Mouse (Mus musculus) cerebellum, postnatal 4 days (tissue): ENCODE results near the gene Katnbl1.
"Not testable (repeated sequence)": the region's sequence is repeated elsewhere in the genome, so short reads cannot be mapped to it uniquely, and the experiment has no call there.

Source experiments
- DNase-seq, 2 experiments: peaks; one replicate each; pipeline ENCODE4 v3.0.0; 2022; ENCODE audit warnings: low spot score in 2 of 2, mixed read lengths in 1 of 2

The Katnbl1 gene

GRCm38 (mm10) chr2:112392689-112393088 lies 13.7 kb downstream of the Katnbl1 start:
- DNase-seq = no peak

DNA sequence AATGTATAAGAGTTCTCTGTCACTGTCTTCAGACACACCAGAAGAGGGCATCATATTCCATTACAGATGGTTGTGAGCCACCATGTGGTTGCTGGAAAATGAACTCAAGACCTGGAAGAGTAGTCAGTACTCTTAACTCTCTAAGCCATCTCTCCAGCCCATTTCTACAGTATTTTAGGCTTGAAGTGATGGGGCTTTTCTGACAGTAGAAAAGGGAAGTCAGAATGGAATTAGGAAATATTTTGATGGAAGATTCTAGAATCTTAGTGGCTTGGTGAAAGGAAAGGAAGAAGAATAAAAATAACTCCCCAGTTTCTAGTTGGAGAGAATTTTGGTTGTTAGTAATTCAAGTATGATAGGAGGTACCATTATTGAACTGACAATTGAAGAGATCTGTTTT lies 14.9 kb downstream of the Katnbl1 start:
- DNase-seq = no peak

DNA sequence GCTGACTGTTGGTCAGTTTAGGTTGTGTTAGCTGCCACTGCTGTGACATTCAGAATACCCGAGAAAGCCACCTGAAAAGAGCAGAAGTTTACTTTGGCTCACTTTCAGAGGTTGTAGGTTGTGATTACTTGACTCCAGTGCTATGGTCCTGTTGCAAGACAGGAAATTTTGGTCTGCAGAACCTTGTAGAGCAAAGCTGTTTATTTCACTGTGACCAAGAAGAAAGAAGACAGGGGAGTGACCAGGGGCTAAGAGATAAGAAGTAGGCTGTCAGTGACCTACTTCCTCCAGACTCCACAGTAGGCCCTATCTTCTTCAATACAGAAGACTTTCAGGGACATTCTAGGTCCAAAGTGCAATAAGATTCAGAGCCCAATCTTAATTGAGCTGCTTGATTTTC lies 17.6 kb downstream of the Katnbl1 start:
- no peak for DNase-seq

- no peak for DNase-seq
Measured at GRCm38 (mm10) chr2:112407030-112407429, 28.0 kb downstream of the Katnbl1 start.

- DNase-seq = no peak
Measured at GRCm38 (mm10) chr2:112425308-112425707, 46.3 kb downstream of the Katnbl1 start.

GRCm38 (mm10) chr2:112428534-112428933 lies 49.5 kb downstream of the Katnbl1 start:
- DNase-seq = not testable (repeated sequence)

DNA sequence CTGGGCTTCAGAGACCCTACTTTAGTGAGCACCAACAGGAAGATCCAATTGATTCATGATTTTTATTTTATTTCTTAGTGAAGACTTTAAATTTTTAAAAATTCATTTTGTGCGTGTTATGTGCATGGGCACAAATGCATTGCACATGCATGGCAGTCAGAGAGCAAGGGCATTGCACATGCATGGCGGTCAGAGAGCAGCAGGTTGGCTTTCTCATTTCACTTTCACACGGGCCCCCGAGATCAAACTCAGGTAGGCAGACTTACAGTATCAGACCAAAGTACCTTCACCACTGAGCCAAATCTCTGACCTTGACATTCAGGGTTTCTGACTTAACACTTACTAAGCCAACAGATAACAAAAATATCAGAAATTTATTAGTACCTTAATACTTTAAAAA lies 50.7 kb downstream of the Katnbl1 start:
- no peak for DNase-seq

- no peak for DNase-seq
Measured at GRCm38 (mm10) chr2:112430403-112430802, 51.4 kb downstream of the Katnbl1 start.

GRCm38 (mm10) chr2:112432523-112432922 lies 53.5 kb downstream of the Katnbl1 start:
- DNase-seq = no peak

- no peak for DNase-seq
Measured at GRCm38 (mm10) chr2:112433359-112433758, 54.3 kb downstream of the Katnbl1 start.

GRCm38 (mm10) chr2:112436292-112436691 lies 57.3 kb downstream of the Katnbl1 start:
- no peak for DNase-seq

DNA sequence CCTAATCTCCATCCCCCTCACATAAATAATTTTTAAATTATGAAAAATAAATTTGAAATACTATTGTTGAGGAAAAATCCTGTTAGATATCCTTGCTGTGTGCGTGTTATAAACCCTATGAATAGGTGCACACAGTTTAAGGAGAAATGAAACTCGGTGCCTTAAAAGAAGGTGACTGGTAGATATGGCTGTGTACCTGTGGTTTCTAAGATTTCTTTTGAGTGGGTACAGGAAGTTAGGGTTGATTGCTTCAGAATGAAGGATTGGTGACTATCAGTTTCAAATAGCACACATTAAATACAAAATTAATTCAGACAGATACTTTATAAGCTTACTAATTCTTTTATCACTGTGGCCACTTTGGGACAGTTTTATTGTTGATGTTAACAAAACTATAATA lies 58.6 kb downstream of the Katnbl1 start:
- no peak for DNase-seq

- DNase-seq = no peak
Measured at GRCm38 (mm10) chr2:112443491-112443890, 64.5 kb downstream of the Katnbl1 start.

DNA sequence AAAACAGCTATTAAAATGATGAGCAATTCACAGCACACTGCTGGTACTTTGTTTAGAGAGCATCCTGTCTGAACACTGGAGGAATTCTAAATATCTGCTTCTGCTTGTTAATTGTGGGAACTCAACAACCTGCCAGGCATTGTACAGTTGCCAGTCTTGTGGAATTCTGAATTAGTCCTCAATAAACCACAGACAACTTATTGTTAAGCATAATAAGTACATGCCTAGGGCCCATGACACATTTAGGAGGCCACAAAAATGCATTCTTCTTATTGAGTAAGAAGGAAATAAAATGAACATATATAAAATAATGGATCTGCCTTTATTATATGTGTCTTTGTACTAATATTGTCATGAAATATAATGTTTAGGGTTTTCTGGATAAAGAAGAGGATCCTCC lies 66.5 kb downstream of the Katnbl1 start:
- no peak for DNase-seq

DNA sequence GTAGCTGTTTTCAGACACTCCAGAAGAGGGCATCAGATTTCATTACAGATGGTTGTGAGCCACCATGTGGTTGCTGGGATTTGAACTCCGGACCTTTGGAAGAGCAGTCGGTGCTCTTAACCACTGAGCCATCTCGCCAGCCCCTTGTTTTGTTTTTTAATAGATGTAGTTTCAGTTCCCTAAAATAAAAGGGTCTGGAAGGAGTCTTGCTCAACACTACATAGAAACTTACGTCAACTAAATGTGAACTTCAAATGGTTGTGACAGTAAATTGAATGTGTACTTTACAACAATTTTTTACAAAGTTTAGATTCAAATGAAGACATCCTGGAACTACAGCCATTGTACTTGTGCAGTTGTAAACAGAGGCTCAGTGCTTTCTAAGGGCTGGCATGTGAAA lies 69.0 kb downstream of the Katnbl1 start:
- DNase-seq = not testable (repeated sequence)

DNA sequence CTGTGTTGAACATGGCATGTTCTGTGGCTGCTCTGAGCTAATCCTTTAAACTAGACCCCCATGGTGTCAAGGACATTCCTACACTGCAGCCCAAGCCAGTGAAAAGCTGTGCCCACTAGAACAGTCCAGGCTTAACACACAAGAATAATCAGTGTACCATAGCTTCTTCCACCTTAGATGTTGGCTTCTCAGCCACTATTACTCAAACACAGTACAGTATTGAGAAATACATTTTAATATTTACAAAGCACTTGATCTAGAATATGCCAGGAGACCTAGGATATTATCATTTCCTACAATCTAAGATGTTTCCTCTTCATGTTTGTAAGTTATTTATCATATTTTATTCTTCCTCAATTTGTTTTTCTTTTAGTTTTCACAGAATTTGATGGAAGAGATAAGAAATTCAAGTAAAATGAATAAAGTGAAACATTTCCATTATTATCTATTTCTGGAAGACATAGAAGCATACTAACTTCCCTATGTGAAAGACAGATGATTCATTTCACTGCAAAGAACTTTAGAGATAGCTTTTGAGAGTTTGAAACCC lies 69.6 kb downstream of the Katnbl1 start:
- DNase-seq = no peak

DNA sequence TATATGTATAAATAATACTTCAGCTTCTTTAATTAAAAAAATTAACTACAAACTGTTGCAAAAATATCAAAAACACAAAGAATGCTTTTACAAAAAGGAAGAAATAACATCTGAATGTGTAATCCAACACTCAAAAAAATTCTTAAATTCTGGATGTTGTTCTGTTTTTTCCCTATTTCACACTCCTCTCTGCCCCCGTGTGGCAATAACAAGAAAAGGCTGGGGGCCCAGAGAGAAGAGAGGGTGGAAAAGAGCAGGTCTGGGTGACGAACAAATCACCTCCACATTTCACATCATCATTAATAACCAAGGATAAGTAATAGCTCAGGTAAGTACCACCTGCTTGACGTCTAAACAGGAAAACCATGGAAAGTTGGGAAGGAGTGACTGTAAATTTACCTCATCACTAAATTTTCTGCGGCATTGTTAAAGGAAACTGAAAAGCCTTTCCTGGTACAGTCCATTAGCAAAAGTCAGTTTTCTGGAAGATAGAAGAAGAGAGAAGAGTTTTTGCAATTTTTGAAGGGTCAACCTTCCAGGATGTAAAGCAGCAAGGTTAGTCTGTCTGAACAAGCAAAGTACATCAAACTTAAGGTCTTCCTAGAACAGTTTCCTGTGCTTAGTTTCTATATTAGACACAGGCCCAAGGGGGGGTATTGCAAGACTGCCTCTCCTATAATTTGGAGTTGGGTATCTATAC lies 70.7 kb downstream of the Katnbl1 start:
- peak in 1 of 2 experiments; percentile 8 for DNase-seq

- not testable (repeated sequence) for DNase-seq
Measured at GRCm38 (mm10) chr2:112452513-112452912, 73.5 kb downstream of the Katnbl1 start.

DNA sequence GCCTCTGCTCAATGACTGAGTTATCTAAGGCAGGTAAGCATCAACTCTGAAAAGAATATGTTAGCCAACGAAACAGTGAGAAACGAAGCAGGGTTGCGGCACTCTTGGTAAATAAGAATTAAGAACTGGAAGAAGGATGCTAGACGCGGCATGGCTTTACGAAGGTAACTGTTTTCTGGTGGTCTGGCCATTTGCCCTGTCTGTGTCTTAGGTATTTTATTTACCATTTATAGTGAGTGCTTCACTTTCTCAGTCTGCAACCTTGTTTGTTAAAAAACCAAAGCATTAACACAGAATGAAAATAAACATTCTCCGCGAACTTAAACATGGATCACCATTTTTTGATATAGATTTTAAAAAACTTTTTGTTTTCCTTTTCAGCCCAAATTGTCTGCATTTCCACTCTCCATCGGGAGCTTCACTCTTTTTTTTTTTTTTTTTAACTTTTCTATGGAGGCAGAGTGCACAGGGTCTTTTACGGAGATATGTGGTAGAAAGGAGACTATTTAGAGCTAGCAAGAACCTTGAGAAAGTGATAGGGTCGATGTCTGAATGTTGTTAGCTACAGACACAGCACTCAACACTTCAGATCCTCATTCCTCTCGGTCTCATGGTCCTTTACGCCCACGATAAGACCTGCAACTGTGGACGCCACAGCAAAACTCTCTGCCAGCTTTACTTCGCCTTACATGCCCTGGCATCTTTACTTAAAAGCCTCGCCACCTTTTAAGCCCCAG lies 75.3 kb downstream of the Katnbl1 start:
- no peak for DNase-seq

GRCm38 (mm10) chr2:112454862-112455564 lies 76.0 kb downstream of the Katnbl1 start, which contains the start of gene Emc7:
Gene Emc7 (plus strand): TSS chr2:112454997.
- peak; percentile 98 for DNase-seq

GRCm38 (mm10) chr2:112460557-112460956 lies 81.5 kb downstream of the Katnbl1 start:
- no peak for DNase-seq
